Mouse (Mus musculus): ENCODE measurements around the gene Rapgef6. TPM values are rescaled to one million over a fixed set of nuclear protein-coding genes. Genes with fewer than 3 reads are reported as not detected.

The Rapgef6 gene
- polyA plus RNA-seq, 1 experiment from 2014 or later, result 34.6 TPM

DNA sequence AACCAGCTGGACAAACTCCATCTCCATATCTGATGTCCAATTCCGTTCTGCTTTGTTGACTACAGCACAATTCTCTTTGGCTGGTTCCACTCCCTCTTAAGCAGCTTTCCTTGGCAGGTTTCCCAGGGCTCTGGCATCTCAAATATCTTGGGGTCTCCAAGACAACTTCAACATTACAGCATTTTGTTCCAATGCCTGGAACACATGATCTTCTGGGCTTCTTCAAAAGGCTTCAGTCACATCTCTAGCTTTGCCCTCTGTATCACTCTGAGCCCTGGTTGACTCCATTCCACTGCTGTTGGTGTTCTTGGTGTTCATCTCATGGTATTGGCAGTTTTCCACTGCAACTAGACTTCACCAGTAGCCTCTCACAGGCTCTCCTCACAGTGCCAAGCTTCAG lies 7.7 kb downstream of the Rapgef6 start:
- Histone ChIP-seq H3K36me3 (no peaks in the 10 kb centered on the region), H3K4me3 (replicated peaks) (no peak overlapping the region), H3K4me2 (no peak overlapping the region), H3K4me1 (no peaks in the 10 kb centered on the region), H3K27me3 (replicated peaks) (no peaks in the 10 kb centered on the region), H3K9me3 (no peaks in the 10 kb centered on the region), H3K9ac (no peak overlapping the region), H3K27ac (peak overlapping the region; percentile 11; the same call in 1 of the 2 replicates)
- no peak for ATAC-seq (ENCODE audit: insufficient read depth, low FRiP score, low read depth)
- 39% methylated on average over 1 of the region's 1 CpGs for WGBS

- Histone ChIP-seq H3K27ac (peak overlapping the region; percentile 11; the same call in 1 of the 2 replicates), H3K4me3 (replicated peaks) (no peak overlapping the region), H3K4me2 (no peak overlapping the region), H3K4me1 (no peaks in the 10 kb centered on the region), H3K27me3 (replicated peaks) (no peaks in the 10 kb centered on the region), H3K36me3 (no peaks in the 10 kb centered on the region), H3K9ac (no peak overlapping the region), H3K9me3 (no peaks in the 10 kb centered on the region)
- WGBS, result 92% methylated on average over 1 of the region's 1 CpGs
- no peak for ATAC-seq (ENCODE audit: insufficient read depth, low FRiP score, low read depth)
Measured at GRCm38 (mm10) chr11:54530916-54531315, 8.3 kb downstream of the Rapgef6 start.

- WGBS, result 70% methylated on average over 2 of the region's 2 CpGs
- Histone ChIP-seq H3K27me3 (replicated peaks) (no peaks in the 10 kb centered on the region), H3K4me1 (no peaks in the 10 kb centered on the region), H3K9me3 (no peaks in the 10 kb centered on the region), H3K4me2 (no peak overlapping the region), H3K36me3 (no peaks in the 10 kb centered on the region), H3K9ac (no peak overlapping the region), H3K27ac (no peak overlapping the region), H3K4me3 (replicated peaks) (no peak overlapping the region)
- no peak for ATAC-seq (ENCODE audit: insufficient read depth, low FRiP score, low read depth)
Measured at GRCm38 (mm10) chr11:54533834-54534233, 11.2 kb downstream of the Rapgef6 start.

DNA sequence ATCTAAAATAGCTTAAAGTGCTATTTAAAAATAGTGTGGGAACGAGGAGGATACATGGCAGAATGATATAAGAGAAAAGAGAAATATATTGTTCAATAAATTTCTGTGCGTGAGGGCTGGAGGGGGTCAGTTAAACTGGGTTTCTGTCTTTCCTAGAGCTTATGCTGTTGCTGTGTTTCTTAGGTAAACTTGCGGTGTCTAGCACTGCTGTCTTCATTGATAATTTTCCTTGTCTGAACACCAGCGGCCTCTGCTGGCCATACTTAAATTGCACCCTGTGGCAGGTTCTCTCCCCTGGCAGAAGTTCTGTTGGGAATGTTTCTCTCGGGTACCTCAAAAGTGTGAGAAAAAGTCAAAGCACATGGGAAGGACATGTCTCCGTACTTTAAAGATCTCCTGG lies 12.2 kb downstream of the Rapgef6 start:
- H3K9ac ChIP-seq, result no peak overlapping the region
- H3K36me3 ChIP-seq, result no peaks in the 10 kb centered on the region
- no peak overlapping the region for H3K27ac ChIP-seq
- H3K27me3 ChIP-seq (replicated peaks), result no peaks in the 10 kb centered on the region
- ATAC-seq (ENCODE audit: insufficient read depth, low FRiP score, low read depth), result no peak
- no peak overlapping the region for H3K4me3 ChIP-seq (replicated peaks)
- no peaks in the 10 kb centered on the region for H3K4me1 ChIP-seq
- H3K9me3 ChIP-seq, result no peaks in the 10 kb centered on the region
- no peak overlapping the region for H3K4me2 ChIP-seq
- WGBS, result 50% methylated on average over 6 of the region's 6 CpGs

DNA sequence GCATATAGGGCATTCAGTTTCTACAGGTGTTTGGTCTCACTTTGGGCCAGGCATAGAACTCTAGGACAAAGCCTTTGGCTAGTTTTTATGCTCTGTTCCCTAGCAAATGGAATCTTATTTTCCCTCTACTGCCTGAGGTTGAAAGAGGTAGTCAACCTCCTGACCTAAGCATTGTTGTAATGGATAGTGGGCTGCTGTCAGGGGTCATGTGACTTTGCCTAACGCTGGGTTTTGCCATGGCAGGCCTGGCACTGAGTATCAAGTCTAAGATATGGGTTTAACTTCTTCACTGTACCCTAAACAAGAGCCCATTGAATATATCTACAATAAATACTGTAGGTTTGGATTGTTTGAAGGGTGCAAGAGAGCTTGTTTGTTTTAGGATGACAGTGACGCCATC lies 16.4 kb downstream of the Rapgef6 start:
- Histone ChIP-seq H3K4me2 (no peak overlapping the region), H3K27me3 (replicated peaks) (no peaks in the 10 kb centered on the region), H3K36me3 (no peaks in the 10 kb centered on the region), H3K4me1 (no peaks in the 10 kb centered on the region), H3K27ac (no peak overlapping the region), H3K9ac (no peak overlapping the region), H3K9me3 (no peaks in the 10 kb centered on the region), H3K4me3 (replicated peaks) (no peak overlapping the region)
- 42% methylated on average over 2 of the region's 2 CpGs for WGBS
- no peak for ATAC-seq (ENCODE audit: insufficient read depth, low FRiP score, low read depth)

DNA sequence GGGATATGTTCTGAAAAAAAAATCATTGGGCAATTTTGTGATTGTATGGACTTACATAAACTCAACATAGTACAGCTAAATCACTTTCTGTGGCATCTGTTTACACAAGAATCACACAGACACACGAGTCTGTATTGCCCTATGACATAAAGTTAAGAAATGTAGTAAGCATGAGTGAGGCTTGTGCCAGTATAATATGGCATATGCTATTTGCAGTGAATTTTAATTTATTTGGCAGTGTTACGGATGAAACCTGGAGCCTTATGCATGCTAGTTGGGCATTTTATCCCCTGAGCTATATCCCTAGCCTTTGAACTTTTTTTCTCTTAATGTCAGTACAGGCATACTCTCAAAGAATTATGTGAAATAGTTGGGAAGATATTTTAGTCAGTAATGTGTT lies 16.8 kb downstream of the Rapgef6 start:
- H3K27ac ChIP-seq, result no peak overlapping the region
- no peaks in the 10 kb centered on the region for H3K36me3 ChIP-seq
- no peak overlapping the region for H3K9ac ChIP-seq
- H3K4me2 ChIP-seq, result no peak overlapping the region
- H3K9me3 ChIP-seq, result no peaks in the 10 kb centered on the region
- no peak for ATAC-seq (ENCODE audit: insufficient read depth, low FRiP score, low read depth)
- 53% methylated on average over 2 of the region's 2 CpGs for WGBS
- no peak overlapping the region for H3K4me3 ChIP-seq (replicated peaks)
- H3K27me3 ChIP-seq (replicated peaks), result no peaks in the 10 kb centered on the region
- no peaks in the 10 kb centered on the region for H3K4me1 ChIP-seq

GRCm38 (mm10) chr11:54540328-54540727 lies 17.7 kb downstream of the Rapgef6 start:
- no peaks in the 10 kb centered on the region for H3K36me3 ChIP-seq
- ATAC-seq (ENCODE audit: insufficient read depth, low FRiP score, low read depth), result no peak

GRCm38 (mm10) chr11:54542414-54542813 lies 19.8 kb downstream of the Rapgef6 start:
- Histone ChIP-seq H3K27ac (no peak overlapping the region), H3K4me2 (no peak overlapping the region), H3K9me3 (no peaks in the 10 kb centered on the region), H3K36me3 (no peaks in the 10 kb centered on the region), H3K4me3 (replicated peaks) (no peak overlapping the region), H3K4me1 (no peaks in the 10 kb centered on the region), H3K9ac (no peak overlapping the region), H3K27me3 (replicated peaks) (no peaks in the 10 kb centered on the region)
- ATAC-seq (ENCODE audit: insufficient read depth, low FRiP score, low read depth), result no peak

More at GRCm38 (mm10) chr11:54540328-54540727, 17.7 kb downstream of the Rapgef6 start:
- Histone ChIP-seq H3K27me3 (replicated peaks) (no peaks in the 10 kb centered on the region), H3K4me2 (no peak overlapping the region), H3K9ac (no peak overlapping the region), H3K4me3 (replicated peaks) (no peak overlapping the region), H3K27ac (no peak overlapping the region), H3K4me1 (no peaks in the 10 kb centered on the region), H3K9me3 (no peaks in the 10 kb centered on the region)

- no peaks in the 10 kb centered on the region for H3K9me3 ChIP-seq
- H3K27ac ChIP-seq, result no peak overlapping the region
- H3K4me1 ChIP-seq, result no peaks in the 10 kb centered on the region
- WGBS, result 69% methylated on average over 2 of the region's 2 CpGs
- H3K36me3 ChIP-seq, result no peaks in the 10 kb centered on the region
- no peak for ATAC-seq (ENCODE audit: insufficient read depth, low FRiP score, low read depth)
- no peak overlapping the region for H3K4me2 ChIP-seq
- H3K27me3 ChIP-seq (replicated peaks), result no peaks in the 10 kb centered on the region
- H3K4me3 ChIP-seq (replicated peaks), result no peak overlapping the region
- no peak overlapping the region for H3K9ac ChIP-seq
Measured at GRCm38 (mm10) chr11:54554970-54555369, 32.3 kb downstream of the Rapgef6 start.

DNA sequence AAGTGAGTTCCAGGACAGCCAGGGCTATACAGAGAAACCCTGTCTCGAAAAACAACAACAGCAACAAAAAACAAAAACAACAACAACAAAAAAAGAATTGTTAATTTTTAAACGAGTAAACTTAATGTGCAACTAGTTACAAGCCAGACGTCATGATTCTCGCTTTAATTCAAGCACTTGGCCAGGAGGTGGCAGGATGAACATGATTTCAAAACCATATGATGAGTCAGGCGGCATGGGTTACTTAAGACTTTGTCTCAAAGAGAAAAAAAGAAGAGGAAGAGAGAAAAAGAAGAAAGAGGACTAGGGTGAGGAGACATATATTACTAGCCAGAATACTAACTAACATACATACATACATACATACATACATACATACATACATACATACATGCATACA lies 40.1 kb downstream of the Rapgef6 start:
- Histone ChIP-seq H3K27ac (no peak overlapping the region), H3K27me3 (replicated peaks) (no peaks in the 10 kb centered on the region), H3K9me3 (no peaks in the 10 kb centered on the region), H3K4me2 (no peak overlapping the region), H3K4me3 (replicated peaks) (no peak overlapping the region), H3K4me1 (no peaks in the 10 kb centered on the region), H3K36me3 (no peaks in the 10 kb centered on the region), H3K9ac (no peak overlapping the region)
- WGBS, result 81% methylated on average over 5 of the region's 5 CpGs
- ATAC-seq (ENCODE audit: insufficient read depth, low FRiP score, low read depth), result no peak

GRCm38 (mm10) chr11:54567959-54568358 lies 45.3 kb downstream of the Rapgef6 start:
- Histone ChIP-seq H3K27me3 (replicated peaks) (no peaks in the 10 kb centered on the region), H3K4me1 (no peaks in the 10 kb centered on the region), H3K36me3 (no peaks in the 10 kb centered on the region), H3K4me3 (replicated peaks) (no peak overlapping the region), H3K27ac (no peak overlapping the region), H3K4me2 (no peak overlapping the region), H3K9me3 (no peaks in the 10 kb centered on the region), H3K9ac (no peak overlapping the region)
- no peak for ATAC-seq (ENCODE audit: insufficient read depth, low FRiP score, low read depth)
- 31% methylated on average over 1 of the region's 1 CpGs for WGBS

DNA sequence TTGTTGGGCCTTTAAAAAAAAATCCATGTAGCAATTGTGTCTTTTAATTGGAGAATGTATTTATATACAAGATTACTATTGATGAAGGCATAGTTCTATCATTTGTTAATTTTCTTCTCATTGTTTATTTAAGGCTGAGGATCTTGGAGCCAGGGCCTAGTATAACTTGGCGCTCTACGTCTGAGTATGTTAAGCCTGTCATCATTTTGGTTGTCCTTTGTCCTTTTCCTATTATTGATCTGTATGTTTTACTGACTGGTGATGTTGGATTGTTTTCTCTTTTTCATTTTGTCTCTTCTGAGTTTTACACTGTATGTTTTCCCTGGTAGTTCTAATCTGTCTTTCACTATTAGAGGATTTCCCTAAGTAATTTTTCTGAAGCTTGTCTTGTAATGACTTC lies 52.1 kb downstream of the Rapgef6 start:
- WGBS, result 88% methylated on average over 2 of the region's 2 CpGs
- Histone ChIP-seq H3K4me3 (replicated peaks) (no peak overlapping the region), H3K4me2 (no peak overlapping the region), H3K36me3 (no peaks in the 10 kb centered on the region), H3K9ac (no peak overlapping the region), H3K9me3 (no peaks in the 10 kb centered on the region), H3K27me3 (replicated peaks) (no peaks in the 10 kb centered on the region), H3K27ac (no peak overlapping the region), H3K4me1 (no peaks in the 10 kb centered on the region)
- no peak for ATAC-seq (ENCODE audit: insufficient read depth, low FRiP score, low read depth)

GRCm38 (mm10) chr11:54592585-54592984 lies 69.9 kb downstream of the Rapgef6 start:
- 54% methylated on average over 3 of the region's 3 CpGs for WGBS
- 0 out of 2 replicates have a peak, but pooled peaks cover 3% of the 10 kb centered on the region for H3K36me3 ChIP-seq

More at GRCm38 (mm10) chr11:54592585-54592984, 69.9 kb downstream of the Rapgef6 start:
- Histone ChIP-seq H3K4me1 (no peaks in the 10 kb centered on the region), H3K4me2 (no peak overlapping the region), H3K27ac (no peak overlapping the region), H3K27me3 (replicated peaks) (no peaks in the 10 kb centered on the region), H3K4me3 (replicated peaks) (no peak overlapping the region), H3K9me3 (no peaks in the 10 kb centered on the region), H3K9ac (no peak overlapping the region)
- ATAC-seq (ENCODE audit: insufficient read depth, low FRiP score, low read depth), result no peak
